Mouse (Mus musculus) spleen, postnatal 4 days (tissue): Measurements from ENCODE around the gene Vma21.

Experiments used
- DNase-seq, 2 experiments: peaks; one replicate each; pipeline ENCODE4 v3.0.0; 2022; ENCODE audit warnings: low spot score in 2 of 2

The Vma21 gene

GRCm38 (mm10) chrX:71815631-71816345 is at the start of gene Vma21:
Gene Vma21, plus strand, starts transcription at chrX:71815924.
- DNase-seq: no peak

- no peak for DNase-seq
Observed at GRCm38 (mm10) chrX:71767909-71768308, 47.8 kb upstream of the Vma21 start.

DNA sequence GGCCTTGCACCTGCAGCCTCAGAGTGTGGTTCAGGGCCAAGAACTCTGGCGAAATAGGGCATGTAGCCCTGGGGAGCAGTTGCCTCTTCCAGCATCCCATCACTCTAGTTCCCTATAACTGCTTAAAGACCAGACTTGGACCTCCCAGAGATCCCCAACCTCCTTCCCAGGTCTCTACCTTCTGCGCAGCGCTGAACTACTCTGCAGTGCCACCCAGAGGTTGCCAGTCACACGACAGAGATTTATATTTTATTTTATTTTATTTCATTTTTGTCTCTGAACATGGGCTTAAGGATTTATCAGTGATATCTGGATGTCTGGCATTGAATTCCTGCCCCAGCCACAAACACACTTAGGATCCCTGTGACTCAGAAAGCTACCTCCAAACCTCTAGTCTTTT is 24.6 kb upstream of the Vma21 start:
- DNase-seq: no peak

DNA sequence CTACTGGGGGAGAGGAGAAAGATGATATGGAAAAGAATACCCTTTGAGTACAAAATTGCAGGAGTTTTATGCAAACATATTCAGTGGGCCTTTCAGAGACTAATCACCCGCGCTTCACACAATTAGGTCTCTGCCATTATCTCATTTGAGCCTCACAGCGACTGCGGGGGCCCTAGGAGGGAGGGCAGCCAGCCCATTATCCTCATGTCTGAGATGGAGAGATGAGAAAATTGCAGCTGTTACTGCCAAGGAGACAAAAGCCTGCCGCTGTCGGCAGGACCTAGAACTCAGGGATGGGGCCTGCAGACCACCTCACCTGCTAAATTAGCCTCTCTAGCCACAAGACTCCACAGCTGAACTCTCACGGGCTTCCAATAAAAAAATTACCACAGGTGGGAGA is 18.0 kb upstream of the Vma21 start:
- no peak for DNase-seq

DNA sequence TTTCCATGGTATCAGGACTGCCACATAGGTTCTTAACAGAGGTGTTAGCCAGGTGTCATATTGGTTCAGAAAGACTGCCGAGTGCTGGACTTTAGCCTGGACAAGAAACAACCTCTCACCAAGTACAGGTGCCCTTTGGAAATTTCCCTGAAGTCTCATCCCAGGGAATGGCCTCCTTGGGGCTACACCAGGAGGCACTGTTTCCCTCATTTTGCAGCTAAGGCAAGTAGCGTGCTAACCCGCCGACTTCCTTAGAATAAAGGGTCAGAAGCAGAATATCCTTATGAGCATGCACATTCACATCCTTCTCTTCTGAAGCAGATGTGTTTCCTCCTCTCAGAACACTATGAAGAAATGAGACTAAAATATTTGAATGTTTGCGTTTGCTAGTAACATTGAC is 16.8 kb upstream of the Vma21 start:
- no peak for DNase-seq

DNA sequence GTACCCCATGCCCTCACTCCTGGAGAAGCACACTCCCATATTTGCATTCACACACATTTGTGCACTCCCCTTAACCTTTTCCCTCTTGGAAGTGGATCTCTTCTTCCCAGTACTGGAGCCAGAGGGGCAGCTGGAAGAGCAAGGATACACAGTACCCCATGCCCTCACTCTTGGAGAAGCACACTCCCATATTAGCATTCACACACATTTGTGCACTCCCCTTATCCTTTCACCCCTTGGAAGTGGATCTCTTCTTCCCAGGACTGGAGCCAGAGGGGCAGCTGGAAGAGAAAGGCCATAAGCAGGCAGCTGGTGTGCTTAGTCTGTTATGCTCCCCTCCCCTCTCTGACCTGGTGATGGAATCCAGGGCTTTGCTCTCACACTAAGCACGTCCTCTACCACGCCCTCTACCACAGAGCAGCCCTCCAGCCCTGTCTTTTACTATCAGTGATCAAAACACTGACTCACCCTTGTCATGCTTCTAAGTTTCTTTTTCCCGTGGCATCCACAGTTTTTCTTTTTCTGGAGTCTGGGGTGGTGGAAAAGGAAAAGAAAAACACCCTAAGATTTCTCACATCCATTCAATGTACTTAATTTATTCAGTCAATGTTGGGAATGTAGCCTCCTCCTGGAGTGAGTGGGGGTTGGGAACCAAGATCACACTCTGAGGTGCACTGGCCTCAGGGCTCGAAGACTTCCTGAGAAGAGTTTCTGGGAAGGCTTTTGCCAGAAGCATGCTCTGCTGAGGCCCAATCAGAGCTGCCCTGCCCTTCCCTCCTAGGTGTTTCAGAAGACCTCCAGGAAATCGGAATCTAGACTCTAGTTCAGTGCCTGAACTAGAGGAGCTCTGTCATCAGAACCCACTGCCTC is 3.5 kb upstream of the Vma21 start:
- DNase-seq: no peak

DNA sequence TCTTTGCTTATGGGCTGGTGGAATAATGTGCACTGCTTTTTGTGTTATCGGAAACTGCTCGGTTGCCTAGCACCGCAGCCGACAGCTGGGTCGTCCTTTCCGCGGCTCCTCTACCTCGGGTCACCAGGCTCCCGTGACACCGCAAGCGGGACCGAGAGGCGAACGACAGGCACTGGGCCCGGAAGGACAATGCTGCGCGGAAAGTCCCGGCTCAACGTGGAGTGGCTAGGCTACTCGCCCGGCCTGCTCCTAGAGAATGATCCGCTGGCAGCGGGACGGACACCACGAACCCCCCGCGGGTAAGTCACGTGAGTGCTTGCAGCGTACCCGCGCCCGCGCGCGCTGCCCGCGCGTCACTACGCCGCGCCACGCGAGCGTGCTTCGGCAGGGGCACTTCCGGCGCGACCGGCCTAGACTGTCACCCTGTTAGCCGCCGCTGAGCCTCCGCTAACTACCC is 705 bp downstream of the Vma21 start:
- DNase-seq: peak; percentile 74 to 85

DNA sequence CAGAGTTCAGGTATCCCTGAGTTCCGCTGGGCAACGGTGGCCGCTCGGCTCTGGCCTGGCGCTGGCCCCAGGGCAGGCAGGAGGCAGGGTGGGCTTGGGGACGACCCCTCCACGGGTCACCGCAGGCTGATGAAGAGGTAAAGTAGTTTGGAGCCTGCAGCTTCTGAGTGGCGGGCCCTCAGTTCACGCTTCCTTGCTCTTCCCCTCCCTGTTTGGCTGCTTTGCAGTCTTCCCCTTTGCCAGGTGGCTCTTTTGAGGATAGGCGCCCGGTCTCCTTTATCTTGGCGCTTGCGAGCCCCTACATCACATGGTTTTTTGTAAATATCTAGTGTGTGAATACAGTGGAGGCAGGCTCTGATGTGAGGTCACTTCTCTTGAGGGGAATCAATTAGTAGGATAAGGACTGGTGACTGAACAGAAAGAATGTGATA is 1.2 kb downstream of the Vma21 start:
- no peak for DNase-seq

DNA sequence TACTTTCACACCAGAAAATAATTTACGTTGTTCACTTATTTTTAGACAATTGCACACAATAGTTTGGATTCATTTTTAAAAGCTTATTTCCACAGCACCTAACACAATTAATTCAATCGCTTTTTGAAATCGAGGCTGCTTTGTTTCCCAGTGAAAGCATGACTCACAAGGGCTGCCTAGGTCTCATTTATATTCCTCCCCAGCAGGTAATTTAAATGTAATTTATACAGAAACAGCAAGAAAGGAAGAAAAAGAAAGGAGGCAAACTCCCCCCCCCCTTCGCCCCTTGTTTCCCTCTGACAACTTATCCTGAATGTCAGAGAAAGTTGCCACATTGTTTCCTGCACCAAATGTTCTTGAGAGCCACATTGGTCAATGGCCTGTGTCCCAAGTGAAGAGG is 23.2 kb downstream of the Vma21 start:
- DNase-seq: no peak

DNA sequence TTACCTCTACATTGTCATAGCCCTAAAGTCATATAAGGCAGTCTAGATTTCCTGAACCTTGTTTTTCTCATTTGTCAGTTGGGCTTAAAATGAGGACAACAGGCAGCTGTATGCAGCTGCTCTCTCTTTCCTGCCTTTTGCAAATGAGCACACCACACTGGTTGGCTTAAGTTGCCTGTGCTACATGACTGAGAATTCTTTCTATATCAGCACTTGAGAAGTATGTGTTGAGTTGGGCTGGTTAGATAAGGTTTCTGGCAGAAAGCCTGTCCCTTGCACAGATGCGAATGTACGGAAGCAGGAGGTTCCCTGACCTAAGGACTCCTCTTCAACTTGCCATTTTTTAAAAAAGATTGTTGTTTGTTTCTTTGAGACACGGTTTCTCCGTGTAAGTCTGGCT is 31.0 kb downstream of the Vma21 start:
- no peak for DNase-seq

GRCm38 (mm10) chrX:71853798-71854197 is 38.1 kb downstream of the Vma21 start:
- no peak for DNase-seq
